Mouse (Mus musculus): ENCODE results near the gene Pdia4. TPM values are rescaled to one million over a fixed set of nuclear protein-coding genes. Genes with fewer than 3 reads are reported as not detected.
"Not testable (repeated sequence)": the region's sequence is repeated elsewhere in the genome, so short reads cannot be mapped to it uniquely, and the experiment has no call there.

Gene Pdia4
- polyA plus RNA-seq (2015; fragmentation: Nextera tagmentation; extraction: Ambion mirVana), result 147 and 150 TPM in 2 replicates

- Histone ChIP-seq H3K4me1 (ENCODE audit: control insufficient read depth, insufficient read depth, low read length) (peaks cover 28% of the 10 kb centered on the region), H3K27me3 (ENCODE audit: control insufficient read depth, insufficient read depth, low read depth, low read length) (no peaks in the 10 kb centered on the region), H3K9me3 (replicated peaks; ENCODE audit: control insufficient read depth, low read length, poor library complexity, severe bottlenecking) (no peaks in the 10 kb centered on the region), H3K9ac (ENCODE audit: low read depth, low read length) (peak within 1 kb of the TSS; percentile 94), H3K27ac (ENCODE audit: low read length) (peak within 1 kb of the TSS; percentile 92), H3K36me3 (ENCODE audit: control insufficient read depth, insufficient read depth, low read length) (peaks cover 2% of the 10 kb centered on the region; the same call in 1 of the 2 replicates), H3K4me3 (ENCODE audit: low read depth, low read length) (peak within 1 kb of the TSS; percentile 87), H3K4me2 (ENCODE audit: low read length) (peak within 1 kb of the TSS; percentile 63)
- ATAC-seq, result peak; percentile 100
- under 1% methylated on average over 44 of the region's 44 CpGs for WGBS
These were observed at the start of gene Pdia4 for GRCm38 (mm10) chr6:47813257-47813878. TSS of gene Pdia4 (minus strand) at chr6:47813430.

GRCm38 (mm10) chr6:47857729-47858128 is 44.5 kb upstream of the Pdia4 start:
- 95% methylated on average over 3 of the region's 3 CpGs for WGBS
- not testable (repeated sequence) for ATAC-seq; H3K4me2 ChIP-seq (ENCODE audit: low read length)

GRCm38 (mm10) chr6:47857241-47857640 is 44.0 kb upstream of the Pdia4 start:
- Histone ChIP-seq H3K36me3 (ENCODE audit: control insufficient read depth, insufficient read depth, low read length) (peaks cover 13% of the 10 kb centered on the region; the same call in 1 of the 2 replicates), H3K9ac (ENCODE audit: low read depth, low read length) (no peak overlapping the region), H3K9me3 (replicated peaks; ENCODE audit: control insufficient read depth, low read length, poor library complexity, severe bottlenecking) (no peaks in the 10 kb centered on the region), H3K27me3 (ENCODE audit: control insufficient read depth, insufficient read depth, low read depth, low read length) (no peaks in the 10 kb centered on the region), H3K4me3 (ENCODE audit: low read depth, low read length) (no peak overlapping the region), H3K4me2 (ENCODE audit: low read length) (no peak overlapping the region), H3K27ac (ENCODE audit: low read length) (no peak overlapping the region), H3K4me1 (ENCODE audit: control insufficient read depth, insufficient read depth, low read length) (no peaks in the 10 kb centered on the region)
- 93% methylated on average over 6 of the region's 6 CpGs for WGBS
- no peak for ATAC-seq

More at GRCm38 (mm10) chr6:47857729-47858128, 44.5 kb upstream of the Pdia4 start:
- H3K36me3 ChIP-seq (ENCODE audit: control insufficient read depth, insufficient read depth, low read length), result peaks cover 13% of the 10 kb centered on the region; the same call in 1 of the 2 replicates
- H3K4me1 ChIP-seq (ENCODE audit: control insufficient read depth, insufficient read depth, low read length); H3K27ac ChIP-seq (ENCODE audit: low read length); H3K27me3 ChIP-seq (ENCODE audit: control insufficient read depth, insufficient read depth, low read depth, low read length); H3K9me3 ChIP-seq (replicated peaks; ENCODE audit: control insufficient read depth, low read length, poor library complexity, severe bottlenecking); H3K4me3 ChIP-seq (ENCODE audit: low read depth, low read length); H3K9ac ChIP-seq (ENCODE audit: low read depth, low read length): not testable (repeated sequence)

- no peak overlapping the region for H3K4me3 ChIP-seq (ENCODE audit: low read depth, low read length)
- H3K36me3 ChIP-seq (ENCODE audit: control insufficient read depth, insufficient read depth, low read length), result peaks cover 7% of the 10 kb centered on the region; the same call in 1 of the 2 replicates
- no peaks in the 10 kb centered on the region for H3K27me3 ChIP-seq (ENCODE audit: control insufficient read depth, insufficient read depth, low read depth, low read length)
- ATAC-seq, result no peak
- H3K4me2 ChIP-seq (ENCODE audit: low read length), result no peak overlapping the region
- H3K27ac ChIP-seq (ENCODE audit: low read length), result no peak overlapping the region
- no peaks in the 10 kb centered on the region for H3K9me3 ChIP-seq (replicated peaks; ENCODE audit: control insufficient read depth, low read length, poor library complexity, severe bottlenecking)
- H3K9ac ChIP-seq (ENCODE audit: low read depth, low read length), result no peak overlapping the region
- no peaks in the 10 kb centered on the region for H3K4me1 ChIP-seq (ENCODE audit: control insufficient read depth, insufficient read depth, low read length)
These were observed 32.5 kb upstream of the Pdia4 start for GRCm38 (mm10) chr6:47845779-47846178.

GRCm38 (mm10) chr6:47842337-47842736 is 29.1 kb upstream of the Pdia4 start:
- Histone ChIP-seq H3K27me3 (ENCODE audit: control insufficient read depth, insufficient read depth, low read depth, low read length) (no peaks in the 10 kb centered on the region), H3K9ac (ENCODE audit: low read depth, low read length) (no peak overlapping the region), H3K4me3 (ENCODE audit: low read depth, low read length) (no peak overlapping the region), H3K27ac (ENCODE audit: low read length) (no peak overlapping the region), H3K4me1 (ENCODE audit: control insufficient read depth, insufficient read depth, low read length) (peaks cover 6% of the 10 kb centered on the region), H3K4me2 (ENCODE audit: low read length) (no peak overlapping the region), H3K36me3 (ENCODE audit: control insufficient read depth, insufficient read depth, low read length) (peaks cover 8% of the 10 kb centered on the region; the same call in 1 of the 2 replicates), H3K9me3 (replicated peaks; ENCODE audit: control insufficient read depth, low read length, poor library complexity, severe bottlenecking) (no peaks in the 10 kb centered on the region)
- WGBS, result 95% methylated on average over 1 of the region's 1 CpGs
- no peak for ATAC-seq

- Histone ChIP-seq H3K27me3 (ENCODE audit: control insufficient read depth, insufficient read depth, low read depth, low read length) (no peaks in the 10 kb centered on the region), H3K4me2 (ENCODE audit: low read length) (no peak overlapping the region), H3K9ac (ENCODE audit: low read depth, low read length) (no peak overlapping the region), H3K4me1 (ENCODE audit: control insufficient read depth, insufficient read depth, low read length) (peaks cover 11% of the 10 kb centered on the region), H3K36me3 (ENCODE audit: control insufficient read depth, insufficient read depth, low read length) (peaks cover 8% of the 10 kb centered on the region; the same call in 1 of the 2 replicates), H3K27ac (ENCODE audit: low read length) (no peak overlapping the region), H3K4me3 (ENCODE audit: low read depth, low read length) (no peak overlapping the region), H3K9me3 (replicated peaks; ENCODE audit: control insufficient read depth, low read length, poor library complexity, severe bottlenecking) (no peaks in the 10 kb centered on the region)
- ATAC-seq, result no peak
- WGBS, result 97% methylated on average over 2 of the region's 2 CpGs
These were observed 28.6 kb upstream of the Pdia4 start for GRCm38 (mm10) chr6:47841831-47842230.

GRCm38 (mm10) chr6:47841077-47841476 is 27.8 kb upstream of the Pdia4 start:
- no peak overlapping the region for H3K9ac ChIP-seq (ENCODE audit: low read depth, low read length)
- ATAC-seq, result no peak
- H3K9me3 ChIP-seq (replicated peaks; ENCODE audit: control insufficient read depth, low read length, poor library complexity, severe bottlenecking), result no peaks in the 10 kb centered on the region
- peaks cover 13% of the 10 kb centered on the region for H3K4me1 ChIP-seq (ENCODE audit: control insufficient read depth, insufficient read depth, low read length)
- no peak overlapping the region for H3K4me2 ChIP-seq (ENCODE audit: low read length)
- H3K36me3 ChIP-seq (ENCODE audit: control insufficient read depth, insufficient read depth, low read length), result peaks cover 8% of the 10 kb centered on the region; the same call in 1 of the 2 replicates
- H3K27me3 ChIP-seq (ENCODE audit: control insufficient read depth, insufficient read depth, low read depth, low read length), result no peaks in the 10 kb centered on the region
- WGBS, result 100% methylated on average over 1 of the region's 1 CpGs
- H3K27ac ChIP-seq (ENCODE audit: low read length), result no peak overlapping the region
- H3K4me3 ChIP-seq (ENCODE audit: low read depth, low read length), result no peak overlapping the region

- Histone ChIP-seq H3K36me3 (ENCODE audit: control insufficient read depth, insufficient read depth, low read length) (0 out of 2 replicates have a peak, but pooled peaks cover 4% of the 10 kb centered on the region), H3K9me3 (replicated peaks; ENCODE audit: control insufficient read depth, low read length, poor library complexity, severe bottlenecking) (no peaks in the 10 kb centered on the region), H3K9ac (ENCODE audit: low read depth, low read length) (no peak overlapping the region), H3K27ac (ENCODE audit: low read length) (no peak overlapping the region), H3K27me3 (ENCODE audit: control insufficient read depth, insufficient read depth, low read depth, low read length) (no peaks in the 10 kb centered on the region), H3K4me1 (ENCODE audit: control insufficient read depth, insufficient read depth, low read length) (peaks cover 13% of the 10 kb centered on the region), H3K4me2 (ENCODE audit: low read length) (no peak overlapping the region), H3K4me3 (ENCODE audit: low read depth, low read length) (no peak overlapping the region)
- ATAC-seq, result no peak
- WGBS, result 81% methylated on average over 2 of the region's 2 CpGs
These were observed 24.4 kb upstream of the Pdia4 start for GRCm38 (mm10) chr6:47837630-47838029.

GRCm38 (mm10) chr6:47835984-47836521 is 22.8 kb upstream of the Pdia4 start:
- ATAC-seq, result peak; percentile 83
- Histone ChIP-seq H3K4me3 (ENCODE audit: low read depth, low read length) (peak overlapping the region; percentile 94), H3K27me3 (ENCODE audit: control insufficient read depth, insufficient read depth, low read depth, low read length) (no peaks in the 10 kb centered on the region), H3K9me3 (replicated peaks; ENCODE audit: control insufficient read depth, low read length, poor library complexity, severe bottlenecking) (no peaks in the 10 kb centered on the region), H3K27ac (ENCODE audit: low read length) (peak overlapping the region; percentile 95), H3K9ac (ENCODE audit: low read depth, low read length) (peak overlapping the region; percentile 98), H3K36me3 (ENCODE audit: control insufficient read depth, insufficient read depth, low read length) (0 out of 2 replicates have a peak, but pooled peaks cover 4% of the 10 kb centered on the region), H3K4me2 (ENCODE audit: low read length) (peak overlapping the region; percentile 89), H3K4me1 (ENCODE audit: control insufficient read depth, insufficient read depth, low read length) (peaks cover 16% of the 10 kb centered on the region)
- WGBS, result under 1% methylated on average over 49 of the region's 49 CpGs

Measured in midbrain, embryonic 16.5 days (tissue).